Mouse (Mus musculus): ENCODE results near the gene Zbtb1.

DNA sequence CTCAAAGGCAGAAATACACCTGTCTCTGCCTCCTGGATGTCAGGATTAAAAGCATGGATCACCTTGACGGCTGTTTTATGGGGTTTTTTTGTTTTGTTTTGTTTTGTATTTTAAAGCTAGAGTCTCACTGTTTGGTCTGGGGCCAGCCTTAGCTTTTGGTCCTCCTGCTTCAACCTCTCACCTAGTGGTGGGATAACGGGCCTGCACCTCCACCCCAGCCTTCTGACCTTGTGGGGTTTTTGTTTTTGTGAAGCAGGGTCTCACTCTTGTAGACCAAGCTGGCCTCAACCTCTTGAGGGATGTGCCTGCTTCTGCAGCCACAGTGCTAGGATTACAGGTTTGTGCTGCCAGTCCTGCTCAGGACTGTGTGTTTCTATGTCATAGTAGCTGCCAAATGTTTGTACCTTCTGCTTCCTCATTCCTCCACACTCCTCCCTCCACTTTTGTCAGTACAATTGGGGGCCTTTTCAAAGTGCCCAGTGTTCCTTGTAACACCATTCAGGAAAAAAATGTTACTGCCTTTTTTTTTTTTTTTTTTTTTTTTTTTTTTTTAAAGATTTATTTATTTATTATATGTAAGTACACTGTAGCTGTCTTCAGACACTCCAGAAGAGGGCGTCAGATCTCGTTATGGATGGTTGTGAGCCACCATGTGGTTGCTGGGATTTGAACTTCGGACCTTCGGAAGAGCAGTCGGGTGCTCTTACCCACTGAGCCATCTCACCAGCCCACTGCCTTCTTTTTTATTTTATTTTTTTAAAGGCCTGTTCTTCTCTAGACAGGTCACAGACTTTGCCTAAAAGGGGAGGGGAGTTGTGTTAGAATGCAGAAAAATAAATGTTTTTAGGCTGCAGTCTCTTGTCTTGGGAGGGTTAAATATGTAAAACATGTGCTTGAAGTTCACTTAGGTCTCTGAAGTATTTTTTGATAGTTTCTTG, 3.1 kb downstream of the Zbtb1 start:
- TF ChIP-seq POLR2A (IDR thresholded peaks at IDR 0.05; ENCODE audit: borderline replicate concordance, control insufficient read depth, low read depth, low read length) (no peak), CTCF (IDR thresholded peaks at IDR 0.05; ENCODE audit: control insufficient read depth, insufficient read depth, low read length) (peak; percentile 41; the same call in 1 of the 2 replicates)
